Mouse (Mus musculus) splenic B cell, adult 2 months (primary cell): ENCODE data around the gene Traf6.

Source experiments
- DNase-seq: peaks from one replicate; pipeline ENCODE4 v3.0.0-alpha.2; 2011; ENCODE audit warnings: low read depth, low spot score
- H3K27me3 ChIP-seq: 2 replicates; pipeline ENCODE4 v1.6.1; 2012; ENCODE audit warnings: mild to moderate bottlenecking, low read length, moderate library complexity, mixed read lengths; ENCODE audit not compliant: control insufficient read depth, poor library complexity, insufficient read depth, severe bottlenecking
- H3K36me3 ChIP-seq: 2 replicates; pipeline ENCODE4 v1.6.1; 2012; ENCODE audit warnings: mild to moderate bottlenecking, low read length, moderate library complexity, mixed read lengths; ENCODE audit not compliant: control insufficient read depth, poor library complexity, insufficient read depth, severe bottlenecking

Traf6 gene

GRCm38 (mm10) chr2:101678236-101679021 is at the start of gene Traf6:
Gene Traf6 (plus strand): TSS chr2:101678429.
- peak; percentile 89 for DNase-seq
- H3K36me3 ChIP-seq, result no peaks in the 10 kb centered on the region
- no peaks in the 10 kb centered on the region for H3K27me3 ChIP-seq

- DNase-seq, result no peak
- Histone ChIP-seq H3K27me3 (no peaks in the 10 kb centered on the region), H3K36me3 (no peaks in the 10 kb centered on the region)
These were observed 39.0 kb upstream of the Traf6 start for GRCm38 (mm10) chr2:101638979-101639839.

- Histone ChIP-seq H3K36me3 (no peaks in the 10 kb centered on the region), H3K27me3 (no peaks in the 10 kb centered on the region)
- DNase-seq, result no peak
These were observed 38.3 kb upstream of the Traf6 start for GRCm38 (mm10) chr2:101639840-101640350.

- no peak for DNase-seq
- no peaks in the 10 kb centered on the region for H3K36me3 ChIP-seq
These were observed 32.4 kb upstream of the Traf6 start for GRCm38 (mm10) chr2:101645841-101646240.

GRCm38 (mm10) chr2:101648361-101648760 is 29.9 kb upstream of the Traf6 start:
- DNase-seq, result no peak
- Histone ChIP-seq H3K36me3 (no peaks in the 10 kb centered on the region), H3K27me3 (no peaks in the 10 kb centered on the region)

More at GRCm38 (mm10) chr2:101645841-101646240, 32.4 kb upstream of the Traf6 start:
- no peaks in the 10 kb centered on the region for H3K27me3 ChIP-seq

GRCm38 (mm10) chr2:101649114-101649671 is 29.0 kb upstream of the Traf6 start, which contains the start of the genes Rag1 and B230118H07Rik:
Gene Rag1 (minus strand): TSS chr2:101649501.
Gene B230118H07Rik (minus strand): TSS chr2:101649532.
- Histone ChIP-seq H3K36me3 (no peaks in the 10 kb centered on the region), H3K27me3 (no peaks in the 10 kb centered on the region)
- no peak for DNase-seq

GRCm38 (mm10) chr2:101650446-101650845 is 27.8 kb upstream of the Traf6 start:
- no peak for DNase-seq
- Histone ChIP-seq H3K27me3 (no peaks in the 10 kb centered on the region), H3K36me3 (no peaks in the 10 kb centered on the region)

GRCm38 (mm10) chr2:101652204-101652920 is 25.9 kb upstream of the Traf6 start:
- no peaks in the 10 kb centered on the region for H3K27me3 ChIP-seq
- peak; percentile 10 for DNase-seq

GRCm38 (mm10) chr2:101652921-101653597 is 25.2 kb upstream of the Traf6 start:
- no peaks in the 10 kb centered on the region for H3K36me3 ChIP-seq
- peak; percentile 80 for DNase-seq

More at GRCm38 (mm10) chr2:101652204-101652920, 25.9 kb upstream of the Traf6 start:
- H3K36me3 ChIP-seq, result no peaks in the 10 kb centered on the region

GRCm38 (mm10) chr2:101660536-101660935 is 17.7 kb upstream of the Traf6 start:
- no peaks in the 10 kb centered on the region for H3K27me3 ChIP-seq
- no peak for DNase-seq
- H3K36me3 ChIP-seq, result no peaks in the 10 kb centered on the region

More at GRCm38 (mm10) chr2:101652921-101653597, 25.2 kb upstream of the Traf6 start:
- H3K27me3 ChIP-seq, result no peaks in the 10 kb centered on the region

GRCm38 (mm10) chr2:101665058-101665702 is 13.0 kb upstream of the Traf6 start:
- Histone ChIP-seq H3K36me3 (no peaks in the 10 kb centered on the region), H3K27me3 (no peaks in the 10 kb centered on the region)
- peak; percentile 78 for DNase-seq

- no peaks in the 10 kb centered on the region for H3K27me3 ChIP-seq
- H3K36me3 ChIP-seq, result no peaks in the 10 kb centered on the region
- DNase-seq, result no peak
These were observed 12.5 kb upstream of the Traf6 start for GRCm38 (mm10) chr2:101665703-101666092.

- H3K36me3 ChIP-seq, result no peaks in the 10 kb centered on the region
- H3K27me3 ChIP-seq, result no peaks in the 10 kb centered on the region
- no peak for DNase-seq
These were observed 9.5 kb upstream of the Traf6 start for GRCm38 (mm10) chr2:101668751-101669150.
